Mouse (Mus musculus): ENCODE measurements around the gene Cdh23. TPM values are rescaled to one million over a fixed set of nuclear protein-coding genes. Genes with fewer than 3 reads are reported as not detected.

Gene Cdh23
- polyA plus RNA-seq, 1 experiment: 9.0 TPM

- DNase-seq (ENCODE audit: low read depth): no peak
Measured at GRCm38 (mm10) chr10:60527949-60528348, 168.3 kb downstream of the Cdh23 start.

GRCm38 (mm10) chr10:60525081-60525480 is 171.2 kb downstream of the Cdh23 start:
- TF ChIP-seq POLR2A (IDR thresholded peaks at IDR 0.05; ENCODE audit: borderline replicate concordance, extremely low read depth, insufficient read depth, insufficient read length, poor library complexity, severe bottlenecking): no peak
- no peak for TF ChIP-seq CTCF (IDR thresholded peaks at IDR 0.05; ENCODE audit: borderline replicate concordance, extremely low read depth, insufficient read depth, insufficient read length)
- no peak for DNase-seq (ENCODE audit: low read depth)

More at GRCm38 (mm10) chr10:60527949-60528348, 168.3 kb downstream of the Cdh23 start:
- TF ChIP-seq POLR2A (IDR thresholded peaks at IDR 0.05; ENCODE audit: borderline replicate concordance, extremely low read depth, insufficient read depth, insufficient read length, poor library complexity, severe bottlenecking) (no peak), CTCF (IDR thresholded peaks at IDR 0.05; ENCODE audit: borderline replicate concordance, extremely low read depth, insufficient read depth, insufficient read length) (no peak)

- no peak for DNase-seq (ENCODE audit: low read depth)
- TF ChIP-seq CTCF (IDR thresholded peaks at IDR 0.05; ENCODE audit: borderline replicate concordance, extremely low read depth, insufficient read depth, insufficient read length): no peak
- TF ChIP-seq POLR2A (IDR thresholded peaks at IDR 0.05; ENCODE audit: borderline replicate concordance, extremely low read depth, insufficient read depth, insufficient read length, poor library complexity, severe bottlenecking): no peak
Measured at GRCm38 (mm10) chr10:60516286-60516685, 180.0 kb downstream of the Cdh23 start.

GRCm38 (mm10) chr10:60498538-60498937 is 197.8 kb downstream of the Cdh23 start:
- DNase-seq (ENCODE audit: low read depth): no peak
- TF ChIP-seq POLR2A (IDR thresholded peaks at IDR 0.05; ENCODE audit: borderline replicate concordance, extremely low read depth, insufficient read depth, insufficient read length, poor library complexity, severe bottlenecking): no peak
- TF ChIP-seq CTCF (IDR thresholded peaks at IDR 0.05; ENCODE audit: borderline replicate concordance, extremely low read depth, insufficient read depth, insufficient read length): no peak

- DNase-seq (ENCODE audit: low read depth): peak; percentile 63
- TF ChIP-seq POLR2A (IDR thresholded peaks at IDR 0.05; ENCODE audit: borderline replicate concordance, extremely low read depth, insufficient read depth, insufficient read length, poor library complexity, severe bottlenecking): no peak
- TF ChIP-seq CTCF (IDR thresholded peaks at IDR 0.05; ENCODE audit: borderline replicate concordance, extremely low read depth, insufficient read depth, insufficient read length): no peak
Measured at GRCm38 (mm10) chr10:60495070-60495469, 201.2 kb downstream of the Cdh23 start.

- peak; percentile 61 for DNase-seq (ENCODE audit: low read depth)
- TF ChIP-seq CTCF (IDR thresholded peaks at IDR 0.05; ENCODE audit: borderline replicate concordance, extremely low read depth, insufficient read depth, insufficient read length) (no peak), POLR2A (IDR thresholded peaks at IDR 0.05; ENCODE audit: borderline replicate concordance, extremely low read depth, insufficient read depth, insufficient read length, poor library complexity, severe bottlenecking) (no peak)
Measured at GRCm38 (mm10) chr10:60491538-60491937, 204.8 kb downstream of the Cdh23 start.

GRCm38 (mm10) chr10:60481381-60481780 is 214.9 kb downstream of the Cdh23 start:
- no peak for TF ChIP-seq POLR2A (IDR thresholded peaks at IDR 0.05; ENCODE audit: borderline replicate concordance, extremely low read depth, insufficient read depth, insufficient read length, poor library complexity, severe bottlenecking)
- TF ChIP-seq CTCF (IDR thresholded peaks at IDR 0.05; ENCODE audit: borderline replicate concordance, extremely low read depth, insufficient read depth, insufficient read length): no peak
- DNase-seq (ENCODE audit: low read depth): no peak

GRCm38 (mm10) chr10:60474549-60474948 is 221.7 kb downstream of the Cdh23 start:
- TF ChIP-seq POLR2A (IDR thresholded peaks at IDR 0.05; ENCODE audit: borderline replicate concordance, extremely low read depth, insufficient read depth, insufficient read length, poor library complexity, severe bottlenecking) (no peak), CTCF (IDR thresholded peaks at IDR 0.05; ENCODE audit: borderline replicate concordance, extremely low read depth, insufficient read depth, insufficient read length) (no peak)
- DNase-seq (ENCODE audit: low read depth): no peak

- no peak for TF ChIP-seq CTCF (IDR thresholded peaks at IDR 0.05; ENCODE audit: borderline replicate concordance, extremely low read depth, insufficient read depth, insufficient read length)
- no peak for TF ChIP-seq POLR2A (IDR thresholded peaks at IDR 0.05; ENCODE audit: borderline replicate concordance, extremely low read depth, insufficient read depth, insufficient read length, poor library complexity, severe bottlenecking)
Measured at GRCm38 (mm10) chr10:60473782-60474322, 222.4 kb downstream of the Cdh23 start.

GRCm38 (mm10) chr10:60467752-60468151 is 228.5 kb downstream of the Cdh23 start:
- no peak for DNase-seq (ENCODE audit: low read depth)
- no peak for TF ChIP-seq POLR2A (IDR thresholded peaks at IDR 0.05; ENCODE audit: borderline replicate concordance, extremely low read depth, insufficient read depth, insufficient read length, poor library complexity, severe bottlenecking)
- TF ChIP-seq CTCF (IDR thresholded peaks at IDR 0.05; ENCODE audit: borderline replicate concordance, extremely low read depth, insufficient read depth, insufficient read length): no peak

More at GRCm38 (mm10) chr10:60473782-60474322, 222.4 kb downstream of the Cdh23 start:
- peak; percentile 75 for DNase-seq (ENCODE audit: low read depth)

GRCm38 (mm10) chr10:60463953-60464647 is 232.2 kb downstream of the Cdh23 start:
- peak; percentile 14 for DNase-seq (ENCODE audit: low read depth)
- no peak for TF ChIP-seq CTCF (IDR thresholded peaks at IDR 0.05; ENCODE audit: borderline replicate concordance, extremely low read depth, insufficient read depth, insufficient read length)
- no peak for TF ChIP-seq POLR2A (IDR thresholded peaks at IDR 0.05; ENCODE audit: borderline replicate concordance, extremely low read depth, insufficient read depth, insufficient read length, poor library complexity, severe bottlenecking)

Measured in brain, embryonic 14.5 days (tissue).